8 mouse cellular contexts compared by ENCODE assay signal in the genomic region with DNA sequence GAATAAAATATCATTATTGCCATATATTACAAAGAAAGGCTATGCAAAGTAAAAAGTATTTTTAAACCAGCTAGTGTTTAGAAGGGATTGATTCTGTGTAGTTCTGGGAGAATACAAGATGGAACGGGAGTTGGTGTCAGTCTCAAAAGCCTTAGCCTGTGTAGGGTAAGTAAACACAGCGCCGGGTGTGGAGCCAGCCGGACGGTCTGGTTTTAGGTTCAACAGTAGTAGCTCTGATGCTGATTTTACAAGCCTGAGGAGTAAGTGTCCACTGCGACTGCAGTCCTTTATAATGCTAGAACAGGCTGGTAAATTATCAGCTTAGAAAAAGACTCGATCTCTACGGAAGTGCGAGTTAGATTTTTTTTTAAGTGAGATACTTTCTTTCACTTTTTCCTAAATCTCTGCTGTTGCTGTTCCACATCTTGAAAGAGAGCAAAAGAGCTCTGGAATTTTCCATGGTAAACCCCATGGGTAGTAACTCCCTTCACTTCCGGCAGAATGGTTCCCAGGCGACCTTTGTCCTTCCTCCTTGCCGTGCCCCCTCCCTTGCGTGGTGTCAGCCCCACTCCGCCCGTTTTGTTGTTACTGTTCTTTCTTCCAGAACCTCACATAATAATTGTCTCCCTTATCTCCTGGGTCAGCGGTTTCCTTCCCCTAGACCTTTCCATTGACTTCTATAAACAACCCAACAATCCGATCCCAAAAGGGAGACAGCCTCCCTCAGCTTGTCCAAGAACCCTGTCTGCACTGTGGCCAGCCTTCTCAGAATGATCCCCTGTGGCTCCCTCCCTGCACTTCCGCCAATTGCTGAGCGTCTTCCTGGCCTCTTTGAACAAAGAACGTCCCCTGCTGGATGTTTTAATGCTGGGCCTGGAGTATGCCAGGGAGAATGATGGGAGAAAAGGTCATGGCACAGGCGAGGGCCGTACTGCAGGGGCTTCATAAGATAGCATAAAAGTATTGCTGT. TPM values are rescaled to one million over a fixed set of nuclear protein-coding genes. Genes with fewer than 3 reads are reported as not detected.
DNase-seq lines count a peak whose midpoint lies in the region; ATAC-seq and TF ChIP-seq lines count a peak whose summit lies in the region.

No protein-coding gene starts in this region.

- H3K9me3 ChIP-seq in kidney, embryonic 16.5 days (ENCODE audit: low read length) = no peaks in the 10 kb centered on the region

- no peaks in the 10 kb centered on the region for H3K27me3 ChIP-seq in heart, adult 2 months (ENCODE audit: control insufficient read depth, insufficient read depth, low read length)
- H3K27me3 ChIP-seq in kidney, embryonic 16.5 days (ENCODE audit: insufficient read depth, low read length) = no peaks in the 10 kb centered on the region

- peak; percentile 92 for ATAC-seq in kidney, embryonic 16.5 days (ENCODE audit: low FRiP score, low TSS enrichment)

- H3K79me2 ChIP-seq in heart, adult 2 months (replicated peaks; ENCODE audit: control insufficient read depth, insufficient read depth, low read length) = 0 out of 2 replicates have a peak, but pooled peaks cover 2% of the 10 kb centered on the region

- peak; percentile 13 for DNase-seq in ovary, postnatal 14 days (ENCODE audit: low spot score)
- no peak for DNase-seq in ovary, adult 18-20 months (ENCODE audit: low spot score)
- DNase-seq in heart, adult 2 months = peak; percentile 78 to 86
- DNase-seq in lung, postnatal 4 days = peak; percentile 77 to 89
- DNase-seq in cerebellum, adult 9-10 months = no peak
- DNase-seq in left cerebral cortex, adult 18-20 months (ENCODE audit: low spot score in 2 of 2) = no peak
- no peak for DNase-seq in right cerebral cortex, adult 2 months (ENCODE audit: low spot score in 2 of 2)

- H3K27ac ChIP-seq in heart, adult 2 months = peak overlapping the region; percentile 97
- H3K27ac ChIP-seq in kidney, embryonic 16.5 days (ENCODE audit: low read length) = peak overlapping the region; percentile 91

- peaks cover 8% of the 10 kb centered on the region for H3K4me1 ChIP-seq in heart, adult 2 months (ENCODE audit: control insufficient read depth, insufficient read depth, low read length)
- peaks cover 9% of the 10 kb centered on the region for H3K4me1 ChIP-seq in kidney, embryonic 16.5 days (ENCODE audit: insufficient read depth, low read length)

- peak overlapping the region; percentile 25 for H3K4me3 ChIP-seq in heart, adult 2 months
- 0 out of 2 replicates have a peak overlapping the region, but pooled peaks have one; percentile 0 for H3K4me3 ChIP-seq in kidney, embryonic 16.5 days (ENCODE audit: low read length)

- H3K9ac ChIP-seq in heart, adult 2 months (ENCODE audit: low read depth, low read length) = peak overlapping the region; percentile 56
- H3K9ac ChIP-seq in kidney, embryonic 16.5 days (replicated peaks; ENCODE audit: low read length) = 0 out of 2 replicates have a peak overlapping the region, but pooled peaks have one; percentile 27

- H3K36me3 ChIP-seq in heart, adult 2 months (ENCODE audit: control insufficient read depth, insufficient read depth, low read length) = peaks cover 5% of the 10 kb centered on the region
- H3K36me3 ChIP-seq in kidney, embryonic 16.5 days (ENCODE audit: insufficient read depth, low read length) = peaks cover 10% of the 10 kb centered on the region; the same call in 1 of the 2 replicates

- intact Hi-C loops in heart, adult 2 months (cut with DNase I) = loop anchor here (2.0 to 5.0 kb wide), 5 partner anchors 41 to 153 kb away; partner anchors contain the start of gene Wdr19

- peak; percentile 72; the same call in 1 of the 2 replicates for TF ChIP-seq POLR2A in heart, adult 2 months (IDR thresholded peaks at IDR 0.05; ENCODE audit: insufficient read depth, low read depth, low read length)

- TF ChIP-seq EP300 in heart, adult 2 months (IDR thresholded peaks at IDR 0.05; ENCODE audit: insufficient read depth, low read depth, low read length) = peak; percentile 95

- peak overlapping the region; percentile 31 for H3K4me2 ChIP-seq in kidney, embryonic 16.5 days (replicated peaks; ENCODE audit: low read depth, low read length)

- peak; percentile 83 for TF ChIP-seq CTCF in heart, adult 2 months (IDR thresholded peaks at IDR 0.05)

- WGBS in heart, adult 2 months = 41% methylated on average over 22 of the region's 22 CpGs
- 35% methylated on average over 22 of the region's 22 CpGs for WGBS in kidney, embryonic 16.5 days

RNA-seq across cellular contexts. Expression of gene Wdr19, which starts 41.8 kb away (rescaled TPM):
- total RNA-seq in heart, adult 2 months (2021) = 1 to 10 TPM; 1.2 to 1.9 TPM
- polyA plus RNA-seq in heart, adult 2 months (2012; rRNA removed) = 1.4 and 1.7 TPM in 2 replicates
- polyA plus RNA-seq in kidney, embryonic 16.5 days (2015; fragmentation: Nextera tagmentation; extraction: Ambion mirVana) = 12.8 and 13.1 TPM in 2 replicates
- 10 to 100 TPM; 17.1 to 18.9 TPM for total RNA-seq in left cerebral cortex, adult 18-20 months (2021)

RNA-seq across cellular contexts. Expression of gene Klhl5, which starts 50.4 kb away (rescaled TPM):
- 10 to 100 TPM; 12.9 to 15.3 TPM for total RNA-seq in heart, adult 2 months (2021)
- polyA plus RNA-seq in heart, adult 2 months (2012; rRNA removed) = 10.8 and 18.8 TPM in 2 replicates
- 13.7 and 15.8 TPM in 2 replicates for polyA plus RNA-seq in kidney, embryonic 16.5 days (2015; fragmentation: Nextera tagmentation; extraction: Ambion mirVana)
- total RNA-seq in left cerebral cortex, adult 18-20 months (2021) = 10 to 100 TPM; 34.1 to 34.5 TPM

Comparison
In these comparisons a context has a peak if more than half of its experiments do, and no peak if none do; other contexts are left out.
1. DNase-seq: peak in ovary, postnatal 14 days (single experiment), heart, adult 2 months (2 of 2) and lung, postnatal 4 days (2 of 2); none in ovary, adult 18-20 months (single experiment), cerebellum, adult 9-10 months (single experiment), left cerebral cortex, adult 18-20 months (0 of 2) and right cerebral cortex, adult 2 months (0 of 2).
2. RNA of gene Wdr19, which starts 41.8 kb away (total RNA-seq): 17.1 to 18.9 TPM in left cerebral cortex, adult 18-20 months; 1.2 to 1.9 TPM in heart, adult 2 months; every median in the first group is over 4 times any median in the second.